Mouse (Mus musculus): ENCODE data around the gene Dcst1.

The Dcst1 gene

DNA sequence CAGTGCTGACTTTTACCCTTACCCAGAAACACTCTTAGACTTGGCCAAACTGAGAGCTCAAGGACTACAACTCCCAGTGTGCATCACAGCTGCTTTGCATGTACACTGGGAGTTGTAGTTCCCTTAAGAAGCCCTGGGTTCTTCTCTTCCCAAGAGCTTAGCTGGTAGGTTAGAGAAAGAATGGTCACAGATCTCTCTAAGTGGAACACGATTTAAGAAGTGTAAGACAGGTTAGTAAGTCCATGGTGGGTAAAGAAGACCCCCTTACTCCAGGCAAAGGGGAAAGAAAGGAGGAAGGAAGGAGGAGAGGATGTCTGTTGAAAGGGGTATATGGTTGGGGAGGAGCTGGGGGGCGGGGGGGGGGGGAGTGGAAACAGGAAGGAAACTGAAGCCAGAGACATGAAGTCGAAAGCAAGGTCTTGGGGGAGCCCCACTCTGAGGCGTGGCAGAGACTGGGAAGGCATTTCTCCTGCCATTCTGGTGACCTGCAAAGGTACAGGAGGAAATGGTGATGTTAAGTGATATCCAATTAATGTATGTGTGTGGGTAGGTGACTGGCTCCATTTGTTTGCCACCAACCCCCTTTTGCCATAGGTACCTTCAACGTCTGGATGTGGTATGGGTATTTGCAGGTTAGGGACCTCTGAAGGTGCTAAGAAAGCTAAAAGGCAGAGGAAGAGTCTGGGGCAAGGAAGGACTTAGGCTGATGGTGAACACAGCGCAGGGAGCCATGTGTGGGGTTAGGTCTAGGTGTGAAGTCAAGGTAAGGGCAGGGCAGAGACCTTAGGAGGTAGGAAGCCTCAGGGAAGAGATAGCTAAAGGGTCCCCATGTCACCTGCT, 24.1 kb upstream of the Dcst1 start:
- DNase-seq (ENCODE audit: low read depth, low spot score): peak; percentile 76

DNA sequence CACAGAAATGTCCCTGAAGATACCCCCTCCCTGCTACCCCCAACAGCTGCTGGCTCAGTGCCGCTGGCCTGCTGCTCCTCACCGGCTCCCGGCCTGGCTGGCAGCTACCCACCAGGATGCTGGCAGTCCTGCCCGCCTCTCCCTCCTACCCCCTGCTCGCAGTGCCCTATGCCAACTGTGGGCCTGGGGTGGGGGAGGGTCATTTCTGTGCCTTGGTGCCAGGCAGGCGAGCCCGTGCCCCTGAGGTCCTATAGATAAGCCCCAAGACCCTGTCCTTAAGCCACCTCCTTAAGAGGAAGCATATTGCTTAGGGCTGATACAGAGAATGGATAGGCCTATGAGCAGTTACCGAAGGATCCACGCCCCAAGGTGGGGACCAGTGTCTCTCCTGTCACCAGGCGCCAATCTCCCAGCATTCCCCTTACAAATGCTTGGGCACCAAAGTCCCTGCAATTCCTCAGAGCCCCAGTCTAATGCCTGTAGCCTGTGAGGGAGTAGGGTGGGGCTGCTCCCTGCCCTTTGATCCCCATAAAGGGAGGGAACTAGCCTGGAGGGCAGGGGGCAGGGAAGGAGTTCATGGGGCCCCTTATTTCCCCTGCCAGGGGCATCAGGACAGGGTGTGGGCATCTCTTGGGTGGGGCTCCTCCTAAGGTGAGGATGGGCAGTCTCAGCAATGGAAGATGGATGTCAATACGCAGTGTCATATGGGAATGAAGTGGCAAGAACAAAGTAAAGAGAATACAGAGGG, 23.3 kb upstream of the Dcst1 start:
- no peak for DNase-seq (ENCODE audit: low read depth, low spot score)

DNA sequence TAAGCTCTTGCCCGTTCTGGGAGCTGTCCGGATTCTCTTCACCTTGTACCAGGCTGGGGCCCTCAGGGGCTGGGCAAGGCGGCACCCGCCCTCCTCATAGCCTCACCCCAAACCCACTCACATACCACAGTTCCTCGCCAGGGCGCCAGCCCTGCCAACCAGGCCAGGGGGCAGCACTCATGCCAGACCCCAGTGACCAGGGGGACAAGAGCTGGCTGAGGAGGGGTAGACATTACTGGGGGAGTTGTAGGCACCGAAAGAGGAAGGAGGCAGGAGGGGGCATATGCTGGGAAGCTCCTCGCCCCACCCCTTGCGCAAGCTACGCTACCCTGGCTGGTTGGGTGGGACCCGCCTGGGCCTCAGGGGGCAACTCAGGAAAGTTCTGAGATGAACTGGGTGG, 22.6 kb upstream of the Dcst1 start:
- no peak for DNase-seq (ENCODE audit: low read depth, low spot score)

DNA sequence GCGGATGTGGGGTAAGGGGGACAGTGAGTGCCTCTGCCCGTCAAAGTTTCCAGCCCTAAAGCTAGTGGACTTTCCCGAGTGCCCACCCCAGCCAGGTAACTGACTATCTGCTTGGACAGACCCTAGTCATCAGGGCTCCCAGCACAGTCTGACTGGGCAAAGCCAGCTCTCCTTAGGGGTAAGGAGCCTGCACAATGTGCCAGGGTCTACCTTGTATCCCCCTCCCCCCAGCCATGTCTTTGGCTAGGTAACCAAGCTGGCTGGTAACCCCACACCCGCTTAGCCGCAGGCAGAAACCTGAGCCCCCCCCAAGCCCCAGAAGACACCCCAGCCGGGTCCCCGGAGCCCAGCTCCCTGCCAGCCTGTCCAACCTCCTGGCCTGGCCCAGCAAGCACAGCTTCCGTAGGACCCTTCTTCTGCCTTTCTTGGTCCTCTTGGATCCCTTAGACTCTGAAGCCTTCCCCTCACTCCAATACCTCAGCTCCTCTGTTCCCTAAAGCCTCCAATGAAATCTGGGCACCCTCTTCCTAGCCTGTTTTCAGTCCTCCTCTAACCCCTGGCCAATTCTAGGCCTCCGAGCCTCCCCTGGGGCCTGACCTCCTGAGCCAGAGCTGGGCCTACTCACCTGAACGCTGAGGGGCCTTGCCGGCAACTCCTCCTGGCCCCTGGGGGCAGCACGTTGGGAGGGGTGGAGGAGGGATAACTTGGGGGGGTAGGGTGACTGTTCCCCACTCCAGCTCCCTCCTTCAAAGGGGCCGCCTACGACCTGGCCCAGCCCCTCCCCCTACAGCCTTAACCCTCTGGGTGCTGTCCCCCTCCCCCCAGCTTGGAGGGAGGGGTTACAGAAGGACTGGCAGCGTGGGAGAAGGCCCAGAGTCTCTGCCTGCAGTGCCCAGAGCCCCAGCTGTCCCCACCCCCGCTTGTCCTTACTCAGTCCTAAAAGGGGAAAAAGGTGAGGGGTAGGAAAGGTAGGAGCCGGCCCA, 21.7 kb upstream of the Dcst1 start:
- DNase-seq (ENCODE audit: low read depth, low spot score): no peak

DNA sequence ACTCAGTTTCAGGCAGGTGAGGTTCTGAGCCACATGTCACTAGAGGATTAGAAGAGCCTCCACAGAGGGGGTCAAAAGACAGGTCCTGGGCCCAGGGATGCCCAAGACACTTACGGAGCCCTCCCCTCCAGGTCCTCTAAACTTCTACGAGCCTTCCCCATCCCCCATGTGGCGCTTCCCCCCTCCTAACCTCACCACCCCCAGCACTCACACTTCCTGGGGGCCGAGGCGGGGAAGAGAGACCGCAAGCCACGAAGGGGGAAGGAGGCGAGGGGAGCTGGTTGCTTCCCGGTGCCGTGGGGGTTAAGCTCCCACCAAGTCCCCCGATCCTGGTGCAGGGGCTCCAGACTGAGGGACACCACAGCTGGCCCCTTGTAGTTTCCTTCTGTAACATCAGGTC, 20.4 kb upstream of the Dcst1 start:
- DNase-seq (ENCODE audit: low read depth, low spot score): no peak

DNA sequence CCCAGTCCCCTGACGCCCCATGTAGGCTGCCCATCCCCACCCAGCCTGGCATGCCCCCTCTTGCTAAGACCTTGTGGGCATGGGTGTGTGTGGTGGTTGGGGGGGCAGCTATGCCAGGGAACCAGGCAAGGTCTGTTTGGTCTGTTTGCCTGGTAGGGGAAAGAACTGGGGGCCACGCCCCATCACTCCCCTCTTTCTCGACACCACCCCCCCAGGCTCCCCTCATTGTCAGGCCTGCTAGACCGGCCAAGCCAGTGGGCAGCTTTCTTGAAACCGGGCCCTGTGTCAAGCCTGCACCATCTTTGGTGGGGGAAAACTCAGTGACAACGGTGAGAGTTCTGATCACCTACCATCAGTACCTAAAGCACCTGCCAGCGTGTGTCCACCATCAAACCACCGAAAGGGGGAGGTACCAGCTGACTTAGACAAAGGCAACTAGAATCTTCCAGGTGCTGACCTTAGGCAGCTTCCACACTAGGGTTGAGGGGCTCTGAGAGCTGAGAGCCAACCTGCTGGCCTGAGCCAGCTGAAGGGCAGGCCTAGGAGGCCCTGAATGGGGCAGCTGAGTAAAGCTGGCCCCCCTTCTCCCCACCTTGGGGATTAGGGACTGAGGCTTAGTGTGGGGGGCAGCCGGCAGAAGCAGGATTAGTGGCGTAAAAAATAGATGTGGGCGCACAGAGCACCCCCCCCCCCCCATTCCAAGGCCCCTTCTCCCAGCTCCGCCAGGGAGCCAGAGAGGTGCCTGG, 19.5 kb upstream of the Dcst1 start:
- DNase-seq (ENCODE audit: low read depth, low spot score): no peak

DNA sequence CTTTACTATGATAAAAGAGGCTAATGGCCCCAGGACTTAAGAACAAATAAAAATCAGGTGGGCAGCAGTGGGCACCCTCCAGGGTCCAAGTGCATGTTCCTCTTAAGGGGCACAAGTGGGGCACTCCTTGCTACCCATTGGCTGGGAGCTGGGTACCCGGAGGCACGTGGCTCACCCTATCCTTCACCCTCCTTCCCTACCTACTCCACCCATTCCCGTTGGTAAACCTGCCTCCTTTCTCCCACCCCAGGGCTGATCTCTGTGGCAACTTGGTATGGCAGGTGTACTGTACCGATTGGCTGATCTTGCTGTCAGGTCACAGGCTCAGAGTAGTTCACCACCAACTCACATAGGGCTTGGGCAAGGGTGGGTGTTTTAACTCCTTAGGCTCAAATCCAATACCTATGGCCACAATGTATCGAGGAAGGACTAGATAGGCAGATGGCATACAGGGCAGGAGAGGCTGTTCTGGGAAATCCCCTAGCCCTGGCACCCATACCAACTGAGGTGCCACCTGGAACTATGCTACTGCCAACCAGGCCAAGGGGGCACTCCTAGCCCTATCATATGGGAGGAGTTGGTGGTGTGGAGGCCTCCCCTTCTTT, 18.7 kb upstream of the Dcst1 start:
- no peak for DNase-seq (ENCODE audit: low read depth, low spot score)

DNA sequence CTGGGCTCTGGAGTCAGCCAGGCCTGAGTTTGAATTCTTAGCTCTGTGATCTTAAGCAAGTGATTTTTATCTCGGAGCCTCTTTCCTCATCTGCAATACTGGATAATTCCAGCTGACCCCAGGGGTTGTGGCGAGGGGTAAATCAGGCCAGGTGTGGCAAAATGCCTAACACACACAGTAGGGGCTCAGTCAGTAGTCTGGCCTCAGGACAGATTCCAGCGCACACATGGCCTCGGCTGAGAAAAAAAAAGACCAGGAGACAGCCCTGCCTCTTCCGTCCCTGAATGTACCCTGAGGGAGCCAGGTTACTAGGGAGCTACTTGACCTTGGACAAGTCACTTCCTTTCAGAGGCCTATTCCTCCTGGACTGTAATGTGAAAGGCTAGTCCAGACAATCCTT, 17.9 kb upstream of the Dcst1 start:
- peak; percentile 90 for DNase-seq (ENCODE audit: low read depth, low spot score)

DNA sequence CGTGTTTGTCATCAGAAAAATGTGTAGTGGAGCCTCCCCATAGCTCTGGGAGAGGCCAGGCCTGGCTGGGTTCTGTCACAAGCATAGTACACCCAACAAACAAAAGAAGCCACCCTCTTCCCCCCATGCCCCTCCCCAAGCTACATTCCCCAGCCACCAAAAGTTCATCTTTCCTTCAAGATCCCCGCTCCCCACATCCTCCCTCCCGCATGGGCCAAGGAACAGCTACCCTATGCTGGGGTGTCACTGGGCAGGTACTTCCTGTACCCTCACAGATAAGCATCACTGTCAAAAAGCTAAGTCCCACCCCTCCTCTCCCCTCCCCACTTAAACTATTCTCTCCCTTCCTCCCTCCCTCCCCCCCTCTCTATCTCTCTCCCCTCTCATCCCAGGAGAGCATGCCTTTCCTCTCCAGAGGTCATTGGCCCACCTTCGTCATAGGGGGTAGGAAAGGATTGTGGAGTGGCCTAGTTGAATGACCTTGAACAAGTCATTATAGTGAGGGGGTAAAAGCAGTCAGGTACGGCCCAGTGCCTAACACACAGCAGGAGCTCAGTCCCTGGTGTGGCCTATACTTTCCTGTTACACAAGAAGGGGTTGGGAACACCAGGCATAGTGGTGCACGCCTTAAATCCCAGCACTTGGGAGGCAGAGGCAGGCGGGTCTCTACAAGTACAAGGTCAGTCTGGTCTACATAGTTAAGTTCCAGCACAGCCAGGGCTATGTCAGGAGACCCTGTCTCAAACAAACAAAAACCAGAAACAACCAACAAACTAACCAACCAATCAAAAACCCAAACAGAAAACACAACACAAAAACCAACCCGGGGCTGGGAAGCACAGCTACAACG, 17.2 kb upstream of the Dcst1 start:
- DNase-seq (ENCODE audit: low read depth, low spot score): peak; percentile 93

DNA sequence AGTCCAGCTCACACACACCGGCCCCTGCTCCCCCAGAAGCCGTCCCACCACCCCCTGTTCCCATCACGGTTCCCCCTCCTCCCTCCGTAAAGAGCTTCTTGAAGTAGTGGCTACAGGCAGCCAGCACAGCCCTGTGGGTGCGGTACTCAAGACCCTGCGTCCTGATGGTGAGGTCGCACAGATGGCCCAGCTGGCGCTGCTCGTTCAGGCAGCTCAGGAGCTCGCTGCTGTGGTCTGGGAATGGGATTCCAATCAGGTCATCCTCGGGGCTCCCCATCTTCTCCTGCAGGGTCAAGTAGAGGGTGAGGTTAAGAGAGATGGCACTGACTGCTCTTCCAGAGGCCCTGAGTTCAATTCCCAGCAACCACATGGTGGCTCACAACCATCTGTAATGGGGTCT, 16.2 kb upstream of the Dcst1 start:
- DNase-seq (ENCODE audit: low read depth, low spot score): no peak

DNA sequence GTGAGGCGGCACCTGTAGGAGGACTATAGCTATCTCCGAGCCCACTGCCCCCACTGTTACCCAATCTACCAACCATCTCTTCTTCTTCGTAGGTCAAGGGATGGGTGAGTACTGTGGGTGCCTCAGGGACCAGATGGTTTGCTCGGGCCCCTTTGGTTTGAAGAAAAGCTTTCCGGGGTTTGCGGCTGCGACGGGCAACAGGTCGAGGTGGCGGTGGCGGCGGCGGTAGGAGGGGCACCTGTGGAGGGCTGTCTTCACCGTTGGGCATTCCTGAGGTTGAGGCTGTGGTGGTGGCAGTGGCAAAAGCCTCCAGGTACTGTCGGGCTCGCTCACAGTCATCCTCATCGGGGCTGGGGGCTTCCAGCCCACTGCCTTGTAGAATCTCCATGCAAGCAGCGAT, 15.7 kb upstream of the Dcst1 start:
- no peak for DNase-seq (ENCODE audit: low read depth, low spot score)

DNA sequence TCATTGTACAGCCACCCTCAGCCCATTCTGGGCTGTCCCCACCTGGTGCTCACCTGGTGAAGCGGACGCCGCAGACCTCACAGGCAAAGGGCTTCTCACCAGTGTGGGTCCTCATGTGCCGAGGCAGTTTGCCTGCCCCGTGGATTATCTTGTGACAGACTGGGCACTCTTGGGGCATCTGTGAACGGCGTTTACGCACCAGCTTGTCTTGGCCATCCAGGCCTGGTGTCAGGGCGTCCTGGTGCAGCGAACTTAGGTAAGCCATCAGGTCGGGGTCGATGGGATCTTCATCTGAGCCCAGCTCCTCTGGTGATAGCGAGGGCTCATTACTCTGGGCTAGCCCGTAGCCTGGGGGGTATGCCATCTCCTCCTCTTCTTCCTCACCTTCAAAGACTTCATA, 15.2 kb upstream of the Dcst1 start:
- no peak for DNase-seq (ENCODE audit: low read depth, low spot score)

DNA sequence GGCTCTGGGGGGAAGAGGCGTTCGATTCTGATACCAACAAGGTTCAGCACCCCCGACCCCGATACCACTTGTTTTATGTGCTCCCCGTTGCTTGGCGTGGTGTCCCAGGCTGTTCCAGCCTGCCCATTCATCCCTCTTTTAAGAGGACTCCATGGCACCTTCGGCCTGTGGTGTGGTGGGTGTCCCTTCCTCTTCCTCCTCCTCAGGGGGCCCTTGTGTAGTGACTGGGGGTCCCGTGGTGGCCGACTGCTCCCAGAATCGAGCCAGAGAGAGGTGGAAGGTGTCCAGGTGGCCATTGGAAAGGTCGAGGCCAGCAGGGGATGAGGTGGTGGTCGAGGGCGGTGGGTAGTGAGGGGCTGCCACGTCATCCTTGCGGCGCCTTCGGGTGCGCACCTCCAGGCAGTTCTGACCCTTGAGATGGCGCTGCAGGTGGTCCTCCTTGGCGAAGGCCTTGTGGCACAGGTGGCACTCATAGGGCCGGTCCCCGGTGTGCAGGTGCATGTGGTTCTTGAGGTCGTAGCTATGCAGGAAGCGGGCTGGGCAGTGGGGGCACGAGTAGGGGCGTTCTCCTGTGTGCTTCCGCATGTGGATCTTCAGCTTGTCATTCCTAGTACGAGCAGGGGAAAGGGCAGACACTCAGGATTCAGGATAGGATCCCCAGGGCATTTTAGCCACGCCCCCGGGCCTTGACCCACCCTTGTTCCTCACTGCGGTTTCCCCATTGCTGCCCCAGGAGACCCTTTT, 14.5 kb upstream of the Dcst1 start:
- peak; percentile 63 for DNase-seq (ENCODE audit: low read depth, low spot score)

DNA sequence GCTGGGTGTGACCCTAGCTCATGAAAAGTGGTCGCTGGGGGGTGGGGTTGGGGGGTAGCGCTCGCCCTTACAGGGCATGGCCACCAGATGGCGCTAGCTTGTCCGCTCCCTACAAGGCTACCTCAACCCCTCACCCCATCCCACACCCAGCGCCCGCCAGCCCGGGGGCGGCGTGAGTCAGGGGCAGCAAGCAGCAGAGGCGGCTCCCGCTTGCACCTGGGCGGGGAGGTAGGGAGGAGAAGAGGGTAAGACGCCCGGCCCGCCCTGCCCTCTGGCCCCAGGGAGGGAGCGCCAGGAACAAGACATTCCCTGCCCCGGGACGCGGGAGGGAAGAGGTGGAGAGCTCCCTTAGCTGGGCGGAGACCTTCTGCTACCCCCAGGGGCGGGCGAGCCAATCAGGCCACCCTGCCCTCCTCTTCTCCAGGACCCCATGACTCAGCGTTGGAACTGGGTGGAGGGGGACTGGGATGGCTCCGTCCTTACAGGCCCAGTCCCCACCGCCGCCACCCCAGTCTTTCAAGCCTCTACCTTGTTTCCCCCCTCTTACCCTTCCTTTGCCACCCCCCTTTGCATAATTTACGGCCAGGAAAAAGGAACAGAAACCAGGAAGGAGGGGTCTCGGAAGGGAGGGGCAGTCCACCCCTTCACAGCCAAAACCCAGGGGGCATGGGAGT, 13.5 kb upstream of the Dcst1 start:
- DNase-seq (ENCODE audit: low read depth, low spot score): peak; percentile 99

DNA sequence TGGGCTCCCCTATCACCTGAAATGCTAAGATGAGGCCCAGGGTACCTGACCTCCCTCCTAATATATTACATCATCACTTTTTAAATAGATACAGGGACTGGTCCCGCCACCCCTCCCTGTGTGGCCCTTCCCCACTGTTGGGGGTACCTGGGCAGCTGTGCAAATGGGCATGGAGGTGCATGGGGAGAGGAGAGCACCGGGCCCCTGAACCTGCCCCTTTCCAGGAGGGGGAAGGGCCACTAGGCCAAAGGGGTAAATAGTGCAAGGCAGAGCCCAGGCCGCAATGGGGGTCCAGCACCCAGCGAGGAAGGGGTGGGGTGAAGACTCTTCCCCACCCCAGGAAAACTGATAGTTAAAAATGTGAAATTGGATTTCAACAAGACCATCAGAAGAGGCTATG, 12.8 kb upstream of the Dcst1 start:
- no peak for DNase-seq (ENCODE audit: low read depth, low spot score)

DNA sequence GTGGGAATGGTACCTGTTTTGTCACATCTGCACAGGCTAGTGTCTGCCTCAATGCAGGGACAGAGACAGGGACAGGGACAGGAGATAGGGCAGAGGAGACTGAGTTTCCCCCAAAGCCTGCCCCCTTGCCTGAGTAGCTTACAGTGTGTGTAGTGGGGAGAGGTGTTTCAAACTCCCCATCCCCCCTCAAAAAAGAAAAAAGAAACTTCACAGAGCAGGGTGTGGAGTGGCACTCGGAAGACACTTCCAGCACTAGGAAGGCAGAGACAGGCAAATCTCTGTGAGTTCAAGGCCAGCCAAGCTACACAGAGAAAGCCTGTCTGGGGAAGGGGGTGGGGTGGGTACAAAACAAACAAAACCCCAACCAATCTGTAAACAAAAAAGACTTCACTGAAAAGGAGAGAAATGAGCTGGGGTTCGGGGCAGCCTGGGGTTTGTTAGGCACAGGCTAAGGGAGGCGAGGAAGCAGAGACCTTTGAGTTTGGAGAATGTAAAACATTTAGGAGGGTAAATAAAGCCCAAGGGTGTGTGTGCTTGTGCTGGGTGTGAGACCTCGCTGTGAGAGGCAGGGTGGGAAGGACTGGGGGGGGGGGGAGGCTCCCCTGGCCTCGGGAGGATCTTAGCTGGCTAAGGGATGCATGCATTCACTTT, 8.7 kb upstream of the Dcst1 start:
- peak; percentile 59 for DNase-seq (ENCODE audit: low read depth, low spot score)

DNA sequence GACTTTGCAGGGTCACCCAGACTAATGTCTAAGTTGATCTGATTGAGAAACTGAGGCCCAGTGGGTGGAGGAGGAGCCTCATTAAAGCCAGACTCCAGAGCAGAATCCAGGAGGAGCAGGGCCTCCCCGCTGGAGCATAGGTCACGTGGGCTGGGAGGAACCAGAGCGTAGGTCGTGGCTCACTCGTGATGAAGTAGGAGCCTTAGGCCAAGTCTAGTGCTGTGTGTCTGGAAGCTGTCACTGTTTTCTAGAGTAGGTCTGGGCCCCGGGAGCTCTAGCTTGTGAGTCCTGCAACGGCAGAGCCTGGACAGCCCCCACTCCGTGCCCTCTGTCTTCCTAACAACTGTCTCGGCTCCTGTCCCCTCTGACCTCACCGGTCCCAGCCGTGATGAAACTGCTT, 2.3 kb upstream of the Dcst1 start:
- peak; percentile 61 for DNase-seq (ENCODE audit: low read depth, low spot score)

All from ZHBTc4 (cell line).